Mouse (Mus musculus) erythroblast, embryonic 14.5 days (primary cell): ENCODE results near the gene Gjb3.

ENCODE experiments used
- GATA1 ChIP-seq: IDR thresholded peaks from 2 replicates; pipeline ENCODE4 v1.6.1; 2012; ENCODE audit warnings: low read length, inconsistent platforms, mixed read lengths
- TAL1 ChIP-seq: IDR thresholded peaks from 3 replicates; pipeline ENCODE4 v1.6.1; 2012; ENCODE audit warnings: low read length, inconsistent platforms, mixed read lengths

DNA sequence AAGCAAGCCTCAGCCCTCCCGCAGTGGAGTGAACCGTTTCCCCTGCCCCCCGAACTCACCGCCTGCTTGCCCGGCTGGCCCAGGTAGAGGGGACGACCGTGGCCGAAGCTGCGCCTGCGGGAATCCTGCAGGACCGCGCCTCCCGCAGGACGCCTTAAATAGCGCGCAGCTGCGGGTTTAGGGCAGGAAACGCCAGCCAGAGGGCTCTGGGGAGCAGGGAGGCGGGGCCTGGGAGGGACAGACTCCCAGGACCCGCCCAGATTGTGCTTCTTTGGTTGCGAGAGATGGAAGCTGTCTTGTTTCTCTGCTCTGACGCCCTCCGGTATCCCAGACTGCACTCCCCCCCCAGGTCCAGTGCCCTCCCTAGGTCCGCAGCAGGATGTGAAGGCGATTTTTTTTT, 16.8 kb downstream of the Gjb3 start, which contains the start of gene Gja4:
- TF ChIP-seq GATA1 (no peak), TAL1 (no peak)
